Mouse (Mus musculus): ENCODE data around the gene Atg10. TPM values are rescaled to one million over a fixed set of nuclear protein-coding genes. Genes with fewer than 3 reads are reported as not detected.

Atg10 gene
- polyA plus RNA-seq, 1 experiment from 2014 or later = 24.0 TPM

- WGBS = 72% methylated on average over 5 of the region's 5 CpGs
- no peaks in the 10 kb centered on the region for H3K9me3 ChIP-seq
Measured at GRCm38 (mm10) chr13:91171205-91171604, 52.6 kb downstream of the Atg10 start.

DNA sequence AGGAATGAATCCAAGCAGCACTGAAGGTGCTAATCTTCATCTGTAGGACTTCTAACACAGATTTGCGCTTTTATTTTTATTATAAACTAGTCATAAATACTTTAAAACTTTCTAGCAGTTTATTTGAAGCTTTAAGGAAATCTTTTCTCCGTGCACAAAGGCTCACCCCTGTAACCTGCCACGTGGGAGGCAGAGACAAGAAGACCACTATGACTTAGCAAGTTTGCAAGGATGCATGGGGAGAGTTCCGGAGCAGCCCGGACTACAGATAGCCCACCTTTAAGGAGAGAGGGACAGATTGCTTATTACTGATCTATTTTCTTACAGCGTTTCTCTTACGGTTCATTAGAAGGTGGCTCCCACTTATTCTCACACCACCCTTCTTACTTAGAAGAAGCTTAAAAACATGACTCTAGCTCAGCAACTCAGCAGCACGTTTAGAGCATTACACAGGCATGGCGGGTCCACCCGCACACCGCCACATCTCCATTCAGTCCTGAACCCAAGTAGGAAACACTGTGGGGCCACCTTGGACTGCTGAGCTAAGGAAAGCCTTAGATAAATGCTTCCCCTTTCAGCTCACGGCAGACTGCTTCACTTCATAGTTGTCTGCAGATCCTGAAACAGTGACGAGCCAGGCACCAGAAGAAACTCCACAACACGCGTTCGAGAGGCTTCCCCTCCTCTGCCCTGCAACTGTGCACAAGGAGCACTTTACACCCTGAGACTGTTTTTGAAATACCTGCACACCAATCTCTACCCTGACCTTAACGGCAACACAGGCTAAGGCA, 54.0 kb downstream of the Atg10 start:
- no peaks in the 10 kb centered on the region for H3K27me3 ChIP-seq
- H3K27ac ChIP-seq = no peak overlapping the region
- WGBS = 78% methylated on average over 17 of the region's 17 CpGs
- H3K36me3 ChIP-seq = no peaks in the 10 kb centered on the region
- no peaks in the 10 kb centered on the region for H3K9me3 ChIP-seq
- peaks cover 24% of the 10 kb centered on the region for H3K4me1 ChIP-seq
- no peak for ATAC-seq (ENCODE audit: insufficient number of reproducible peaks, insufficient read depth, low FRiP score, low TSS enrichment, low read depth)
- no peak overlapping the region for H3K4me2 ChIP-seq
- no peak overlapping the region for H3K9ac ChIP-seq
- no peak overlapping the region for H3K4me3 ChIP-seq

More at GRCm38 (mm10) chr13:91171205-91171604, 52.6 kb downstream of the Atg10 start:
- no peak overlapping the region for H3K4me3 ChIP-seq
- ATAC-seq (ENCODE audit: insufficient number of reproducible peaks, insufficient read depth, low FRiP score, low TSS enrichment, low read depth) = no peak
- H3K27me3 ChIP-seq = no peaks in the 10 kb centered on the region
- no peak overlapping the region for H3K9ac ChIP-seq
- H3K4me1 ChIP-seq = 0 out of 2 replicates have a peak, but pooled peaks cover 11% of the 10 kb centered on the region
- H3K36me3 ChIP-seq = no peaks in the 10 kb centered on the region
- H3K27ac ChIP-seq = no peak overlapping the region
- H3K4me2 ChIP-seq = no peak overlapping the region

GRCm38 (mm10) chr13:91168486-91168885, 55.3 kb downstream of the Atg10 start:
- Histone ChIP-seq H3K9me3 (no peaks in the 10 kb centered on the region), H3K4me1 (peaks cover 30% of the 10 kb centered on the region), H3K9ac (no peak overlapping the region), H3K27me3 (no peaks in the 10 kb centered on the region), H3K4me3 (no peak overlapping the region), H3K4me2 (no peak overlapping the region), H3K27ac (no peak overlapping the region), H3K36me3 (no peaks in the 10 kb centered on the region)
- no peak for ATAC-seq (ENCODE audit: insufficient number of reproducible peaks, insufficient read depth, low FRiP score, low TSS enrichment, low read depth)
- WGBS = 47% methylated on average over 4 of the region's 4 CpGs

DNA sequence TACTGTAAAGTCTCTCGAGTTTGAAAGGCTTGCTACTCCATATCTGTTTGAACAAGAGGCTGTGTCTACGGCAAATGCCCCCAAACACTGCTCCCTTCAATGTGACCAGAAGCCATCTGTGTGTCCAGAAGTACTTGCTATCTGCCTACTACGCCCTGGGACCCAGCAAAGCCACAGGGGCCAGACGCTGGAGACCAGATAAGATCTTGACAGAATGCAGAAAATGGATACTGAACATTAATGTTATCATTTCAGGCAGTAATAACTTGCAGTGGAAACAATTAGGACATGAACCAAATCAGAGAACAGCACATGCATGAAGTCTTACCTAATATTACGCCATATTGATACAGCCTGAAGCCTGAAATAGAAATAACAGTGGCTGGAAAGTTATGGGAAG, 56.2 kb downstream of the Atg10 start:
- Histone ChIP-seq H3K9ac (no peak overlapping the region), H3K9me3 (no peaks in the 10 kb centered on the region), H3K27me3 (no peaks in the 10 kb centered on the region), H3K4me1 (peaks cover 31% of the 10 kb centered on the region), H3K27ac (no peak overlapping the region), H3K4me3 (no peak overlapping the region), H3K4me2 (no peak overlapping the region), H3K36me3 (no peaks in the 10 kb centered on the region)
- no peak for ATAC-seq (ENCODE audit: insufficient number of reproducible peaks, insufficient read depth, low FRiP score, low TSS enrichment, low read depth)
- 74% methylated on average over 5 of the region's 5 CpGs for WGBS

- 79% methylated on average over 7 of the region's 7 CpGs for WGBS
Measured at GRCm38 (mm10) chr13:91166286-91166685, 57.5 kb downstream of the Atg10 start.

DNA sequence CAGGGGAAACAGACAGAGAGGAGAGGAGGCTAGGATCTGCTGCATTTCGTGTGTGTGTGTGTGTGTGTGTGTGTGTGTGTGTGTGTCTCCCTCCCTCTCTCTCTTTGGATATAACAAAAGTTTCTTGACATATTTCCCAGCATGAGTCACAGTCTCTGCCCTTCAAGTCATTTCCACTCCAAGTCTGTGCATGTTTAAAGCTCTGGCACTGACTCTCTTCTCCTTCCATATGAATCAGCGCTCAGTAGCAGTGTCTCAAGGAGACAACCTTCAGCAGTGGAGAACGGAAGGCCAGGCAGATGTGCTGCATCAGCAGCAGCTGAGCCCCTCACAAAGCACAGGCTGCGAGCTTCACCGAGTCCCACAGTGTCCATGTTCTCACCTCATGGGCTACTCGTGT, 58.6 kb downstream of the Atg10 start:
- Histone ChIP-seq H3K27me3 (no peaks in the 10 kb centered on the region), H3K27ac (peak overlapping the region; percentile 60), H3K4me1 (peaks cover 35% of the 10 kb centered on the region), H3K9me3 (no peaks in the 10 kb centered on the region), H3K4me2 (no peak overlapping the region), H3K36me3 (no peaks in the 10 kb centered on the region), H3K4me3 (no peak overlapping the region), H3K9ac (0 out of 2 replicates have a peak overlapping the region, but pooled peaks have one; percentile 44)
- no peak; the same call in 1 of the 2 replicates for ATAC-seq (ENCODE audit: insufficient number of reproducible peaks, insufficient read depth, low FRiP score, low TSS enrichment, low read depth)
- 61% methylated on average over 6 of the region's 6 CpGs for WGBS

More at GRCm38 (mm10) chr13:91166286-91166685, 57.5 kb downstream of the Atg10 start:
- Histone ChIP-seq H3K27me3 (no peaks in the 10 kb centered on the region), H3K4me1 (peaks cover 35% of the 10 kb centered on the region), H3K36me3 (no peaks in the 10 kb centered on the region), H3K27ac (no peak overlapping the region), H3K9ac (no peak overlapping the region), H3K4me2 (peak overlapping the region; percentile 7; the same call in 1 of the 2 replicates), H3K4me3 (no peak overlapping the region), H3K9me3 (no peaks in the 10 kb centered on the region)
- no peak for ATAC-seq (ENCODE audit: insufficient number of reproducible peaks, insufficient read depth, low FRiP score, low TSS enrichment, low read depth)

DNA sequence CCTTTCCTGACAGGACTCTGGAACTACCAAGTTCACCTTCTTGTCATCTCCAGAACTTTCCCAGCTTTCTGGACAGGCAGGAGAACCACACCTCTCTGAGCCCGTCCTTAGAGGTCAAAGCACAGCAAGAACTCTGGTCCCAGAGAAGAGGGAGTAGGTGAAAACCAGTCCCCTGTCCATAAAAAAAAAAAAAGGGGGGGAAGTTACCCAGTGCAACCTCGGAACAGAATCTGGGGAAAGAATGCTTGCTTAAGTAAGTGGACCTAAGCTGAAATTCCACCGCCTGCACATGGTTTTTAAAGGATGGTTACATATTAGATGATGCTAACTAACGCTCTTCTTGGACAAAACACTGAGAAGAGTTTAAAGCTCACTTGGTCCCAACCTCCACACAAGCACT, 60.5 kb downstream of the Atg10 start:
- Histone ChIP-seq H3K9ac (no peak overlapping the region), H3K4me2 (no peak overlapping the region), H3K36me3 (no peaks in the 10 kb centered on the region), H3K4me3 (no peak overlapping the region), H3K4me1 (peaks cover 37% of the 10 kb centered on the region), H3K27me3 (no peaks in the 10 kb centered on the region), H3K27ac (no peak overlapping the region), H3K9me3 (no peaks in the 10 kb centered on the region)
- 67% methylated on average over 4 of the region's 4 CpGs for WGBS
- no peak for ATAC-seq (ENCODE audit: insufficient number of reproducible peaks, insufficient read depth, low FRiP score, low TSS enrichment, low read depth)

DNA sequence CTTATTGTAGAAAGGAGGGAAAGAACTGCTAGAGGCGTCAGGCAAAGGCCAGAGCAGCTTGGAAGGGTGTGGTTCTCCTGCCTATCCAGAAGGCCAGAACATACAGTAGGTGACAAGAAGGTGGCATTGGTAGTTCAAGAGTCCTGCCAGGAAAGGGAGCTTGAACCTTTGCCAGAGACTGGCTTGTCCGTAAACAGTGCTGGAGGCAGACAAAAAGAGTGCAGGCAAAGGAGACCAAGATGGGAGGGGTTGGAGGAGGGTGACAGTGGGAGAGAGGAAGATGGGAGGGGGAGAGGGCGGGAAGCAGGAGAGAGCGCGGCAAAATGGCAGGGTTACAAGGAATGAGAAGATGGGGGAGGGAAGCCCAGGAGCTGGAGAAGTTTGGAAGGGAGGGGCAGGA, 61.3 kb downstream of the Atg10 start:
- Histone ChIP-seq H3K9me3 (no peaks in the 10 kb centered on the region), H3K4me1 (peaks cover 35% of the 10 kb centered on the region), H3K27ac (no peak overlapping the region), H3K36me3 (no peaks in the 10 kb centered on the region), H3K4me2 (no peak overlapping the region), H3K4me3 (no peak overlapping the region), H3K9ac (no peak overlapping the region), H3K27me3 (no peaks in the 10 kb centered on the region)
- WGBS = 41% methylated on average over 5 of the region's 5 CpGs
- no peak for ATAC-seq (ENCODE audit: insufficient number of reproducible peaks, insufficient read depth, low FRiP score, low TSS enrichment, low read depth)

DNA sequence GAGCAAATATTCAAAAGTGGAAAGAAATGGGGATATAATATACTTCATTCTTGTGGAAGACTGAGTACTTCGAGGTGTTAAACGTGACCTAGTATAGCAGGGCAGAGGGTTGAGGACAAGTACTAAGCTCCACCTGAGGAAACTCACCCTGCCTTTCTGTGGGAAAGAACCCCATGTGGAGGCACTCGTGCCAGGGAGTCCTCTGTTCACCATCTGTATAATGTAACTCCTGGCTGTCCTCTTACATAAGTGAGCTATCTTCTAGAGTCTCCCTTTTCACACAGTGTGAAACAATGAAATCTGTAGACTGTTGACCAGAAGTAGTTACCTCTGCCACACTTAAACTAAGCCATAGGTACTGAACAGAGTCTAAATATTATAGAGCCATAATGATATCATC, 63.2 kb downstream of the Atg10 start:
- Histone ChIP-seq H3K27me3 (no peaks in the 10 kb centered on the region), H3K4me3 (no peak overlapping the region), H3K36me3 (no peaks in the 10 kb centered on the region), H3K4me2 (no peak overlapping the region), H3K9ac (no peak overlapping the region), H3K4me1 (peaks cover 27% of the 10 kb centered on the region), H3K9me3 (no peaks in the 10 kb centered on the region), H3K27ac (no peak overlapping the region)
- ATAC-seq (ENCODE audit: insufficient number of reproducible peaks, insufficient read depth, low FRiP score, low TSS enrichment, low read depth) = no peak
- 84% methylated on average over 3 of the region's 3 CpGs for WGBS

GRCm38 (mm10) chr13:91159881-91160280, 63.9 kb downstream of the Atg10 start:
- H3K4me3 ChIP-seq = no peak overlapping the region
- no peaks in the 10 kb centered on the region for H3K36me3 ChIP-seq
- no peak overlapping the region for H3K27ac ChIP-seq
- no peak for ATAC-seq (ENCODE audit: insufficient number of reproducible peaks, insufficient read depth, low FRiP score, low TSS enrichment, low read depth)
- H3K27me3 ChIP-seq = no peaks in the 10 kb centered on the region
- H3K4me2 ChIP-seq = no peak overlapping the region
- no peak overlapping the region for H3K9ac ChIP-seq
- peaks cover 21% of the 10 kb centered on the region for H3K4me1 ChIP-seq
- 48% methylated on average over 2 of the region's 2 CpGs for WGBS
- H3K9me3 ChIP-seq = no peaks in the 10 kb centered on the region

DNA sequence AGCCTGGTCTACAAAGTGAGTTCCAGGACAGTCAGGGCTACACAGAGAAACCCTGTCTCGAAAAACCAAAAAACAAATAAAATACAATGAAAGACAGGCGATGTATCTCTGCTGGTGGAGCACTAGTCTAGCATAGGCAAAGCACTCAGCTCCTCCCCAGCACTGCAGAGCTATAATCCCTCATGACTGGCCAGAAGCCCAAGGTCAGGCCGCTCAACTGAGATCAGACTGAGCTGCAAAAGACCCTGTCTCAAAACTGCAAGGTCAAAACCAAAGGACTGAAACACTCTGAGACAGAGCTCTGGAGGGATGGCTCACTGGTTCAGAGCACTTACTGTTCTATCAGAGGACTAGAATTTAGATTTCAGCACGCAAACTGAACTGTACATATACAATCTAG, 65.8 kb downstream of the Atg10 start:
- Histone ChIP-seq H3K9ac (no peak overlapping the region), H3K27ac (no peak overlapping the region), H3K4me2 (no peak overlapping the region), H3K27me3 (no peaks in the 10 kb centered on the region), H3K9me3 (no peaks in the 10 kb centered on the region), H3K36me3 (no peaks in the 10 kb centered on the region), H3K4me3 (no peak overlapping the region), H3K4me1 (peaks cover 14% of the 10 kb centered on the region)
- ATAC-seq (ENCODE audit: insufficient number of reproducible peaks, insufficient read depth, low FRiP score, low TSS enrichment, low read depth) = no peak
- WGBS = 89% methylated on average over 4 of the region's 4 CpGs

GRCm38 (mm10) chr13:91157429-91157828, 66.3 kb downstream of the Atg10 start:
- H3K4me1 ChIP-seq = peaks cover 11% of the 10 kb centered on the region
- H3K4me2 ChIP-seq = no peak overlapping the region
- no peak for ATAC-seq (ENCODE audit: insufficient number of reproducible peaks, insufficient read depth, low FRiP score, low TSS enrichment, low read depth)
- no peak overlapping the region for H3K27ac ChIP-seq
- H3K36me3 ChIP-seq = no peaks in the 10 kb centered on the region
- no peak overlapping the region for H3K9ac ChIP-seq
- no peaks in the 10 kb centered on the region for H3K27me3 ChIP-seq
- H3K9me3 ChIP-seq = no peaks in the 10 kb centered on the region
- no peak overlapping the region for H3K4me3 ChIP-seq

Measured in embryonic facial prominence, embryonic 13.5 days (tissue).